Comparison of ENCODE assay signal across 10 mouse cellular contexts in genomic region chr13:30981666-30982065, GRCm38 (mm10). TPM values are rescaled to one million over a fixed set of nuclear protein-coding genes. Genes with fewer than 3 reads are reported as not detected.
A peak's percentile ranks its signal among the peaks of the same experiment; 100 is the strongest.
DNase-seq lines count a peak whose midpoint lies in the region; TF ChIP-seq lines count a peak whose summit lies in the region.
"Had no signal": no experiment of that assay in that cellular context is flagged by ENCODE, and none has a peak within 500 bp of the region (broad histone marks: within the 10 kb centered on the region; RNA-seq: fewer than 3 reads in every experiment).

No protein-coding gene starts in this region.

- no peak overlapping the region for H3K4me3 ChIP-seq in lung, adult 2 months (replicated peaks; ENCODE audit: extremely low read depth, low read depth, low read length)
- H3K4me3 ChIP-seq: neural tube, embryonic 12.5 days had no signal

- TF ChIP-seq CTCF in lung, adult 2 months (IDR thresholded peaks at IDR 0.05; ENCODE audit: insufficient read depth, low read length), result peak; percentile 78

- intact Hi-C loops in heart, postnatal 25 days (cut with DNase I), result loop anchor here (1.0 kb wide), 1 partner anchor 93 kb away; no protein-coding TSS in a partner anchor

- no peak for TF ChIP-seq POLR2A in lung, adult 2 months (IDR thresholded peaks at IDR 0.05; ENCODE audit: borderline replicate concordance, extremely low read depth, low read depth, low read length)

- peak; percentile 94 for DNase-seq in heart, adult 11 months
- no peak for DNase-seq in heart, postnatal 25 days (ENCODE audit: low spot score)
- DNase-seq in 416B (ENCODE audit: low read depth) (peak; percentile 71), ZHBTc4 (ENCODE audit: low read depth, low spot score) (peak; percentile 64)
- peak; percentile 21 to 41 for DNase-seq in gastrocnemius, adult 8-10 months (ENCODE audit: low spot score in 2 of 2)
- DNase-seq in lung, adult 2 months, result peak; percentile 30
- DNase-seq in thymus, postnatal 36 days, result peak; percentile 55 to 57
- DNase-seq in layer of hippocampus, postnatal 14 days (ENCODE audit: low spot score in 2 of 2), result no peak

- H3K4me1 ChIP-seq in lung, adult 2 months (ENCODE audit: control insufficient read depth, insufficient read depth, low read length), result peaks cover 2% of the 10 kb centered on the region; the same call in 1 of the 2 replicates

- 49% methylated on average over 1 of the region's 1 CpGs for WGBS in lung, adult 2 months

RNA-seq across cellular contexts. Expression of gene Gm5447, which starts 7.7 kb away (rescaled TPM):
- total RNA-seq in heart, postnatal 25 days (2021), result not detected
- total RNA-seq in gastrocnemius, adult 8-10 months (2022), result under 1 TPM in 1 of 4 experiments, not detected in 3; 0.27 TPM
- polyA plus RNA-seq in lung, adult 2 months (2012; rRNA removed), result not detected in 2 replicates
- total RNA-seq in layer of hippocampus, postnatal 14 days (2021), result under 1 TPM in 1 of 2 experiments, not detected in 1; 0.18 TPM
- polyA plus RNA-seq: large intestine, adult 2 months; neural tube, embryonic 12.5 days had no signal

RNA-seq across cellular contexts. Expression of gene Exoc2, which starts 7.8 kb away (rescaled TPM):
- 10 to 100 TPM; 15.6 to 16.1 TPM for total RNA-seq in heart, postnatal 25 days (2021)
- 10 to 100 TPM; 13.9 to 17.2 (median 14.5) TPM for total RNA-seq in gastrocnemius, adult 8-10 months (2022)
- polyA plus RNA-seq in lung, adult 2 months (2012; rRNA removed), result 9.8 and 12.4 TPM in 2 replicates
- 10 to 100 TPM; 40.5 to 40.9 TPM for total RNA-seq in layer of hippocampus, postnatal 14 days (2021)

RNA-seq across cellular contexts. Expression of gene Hus1b, which starts 34.1 kb away (rescaled TPM):
- total RNA-seq in heart, postnatal 25 days (2021), result not detected
- under 1 TPM in 1 of 4 experiments, not detected in 3; 0.32 TPM for total RNA-seq in gastrocnemius, adult 8-10 months (2022)
- polyA plus RNA-seq in lung, adult 2 months (2012; rRNA removed), result 0.09 and 0.22 TPM in 2 replicates
- under 1 TPM; 0.43 to 0.55 TPM for total RNA-seq in layer of hippocampus, postnatal 14 days (2021)
- polyA plus RNA-seq: neural tube, embryonic 12.5 days had no signal

Comparison
In these comparisons a context has a peak if more than half of its experiments do, and no peak if none do; other contexts are left out.
1. DNase-seq: peak in heart, adult 11 months (single experiment), 416B (single experiment), ZHBTc4 (single experiment), gastrocnemius, adult 8-10 months (2 of 2), lung, adult 2 months (single experiment) and thymus, postnatal 36 days (2 of 2); none in heart, postnatal 25 days (single experiment) and layer of hippocampus, postnatal 14 days (0 of 2).